Mouse (Mus musculus): ENCODE measurements around the gene a.

- TF ChIP-seq CTCF (IDR thresholded peaks at IDR 0.05; ENCODE audit: low read depth, low read length) (no peak), TAL1 (conservative IDR thresholded peaks at IDR 0.05; ENCODE audit: low read depth, low read length) (no peak), GATA1 (IDR thresholded peaks at IDR 0.05; ENCODE audit: borderline replicate concordance, low read length) (no peak), POLR2AphosphoS5 (IDR thresholded peaks at IDR 0.05; ENCODE audit: insufficient replicate concordance, low read depth, low read length) (no peak), GATA2 (IDR thresholded peaks at IDR 0.05; ENCODE audit: borderline replicate concordance, low read depth, low read length) (no peak)
These were observed 21.3 kb upstream of the a start, which contains the start of gene Gm14214 for GRCm38 (mm10) chr2:154769930-154770329.

All from G1E (cell line).